Comparison of ENCODE assay signal across 30 mouse cellular contexts in genomic region chr8:91755566-91755965, GRCm38 (mm10). TPM values are rescaled to one million over a fixed set of nuclear protein-coding genes. Genes with fewer than 3 reads are reported as not detected.
DNase-seq lines count a peak whose midpoint lies in the region; ATAC-seq lines count a peak whose summit lies in the region.
"Had no signal": no experiment of that assay in that cellular context is flagged by ENCODE, and none has a peak within 500 bp of the region (broad histone marks: within the 10 kb centered on the region; RNA-seq: fewer than 3 reads in every experiment).

No protein-coding gene starts in this region.

- no peak overlapping the region for H3K27ac ChIP-seq in kidney, embryonic 16.5 days (ENCODE audit: low read length)
- H3K27ac ChIP-seq: embryonic facial prominence, embryonic 10.5 days; embryonic facial prominence, embryonic 13.5 days; forebrain, embryonic 12.5 days; forebrain, embryonic 15.5 days; heart, embryonic 15.5 days; hindbrain, embryonic 14.5 days had no signal

- WGBS in kidney, embryonic 16.5 days, result 51% methylated on average over 7 of the region's 7 CpGs

- H3K27me3 ChIP-seq in kidney, embryonic 16.5 days (ENCODE audit: insufficient read depth, low read length), result 0 out of 2 replicates have a peak, but pooled peaks cover 3% of the 10 kb centered on the region
- H3K27me3 ChIP-seq: forebrain, embryonic 12.5 days; forebrain, embryonic 15.5 days; heart, embryonic 15.5 days had no signal

- H3K36me3 ChIP-seq in kidney, embryonic 16.5 days (ENCODE audit: insufficient read depth, low read length), result no peaks in the 10 kb centered on the region
- H3K36me3 ChIP-seq: embryonic facial prominence, embryonic 10.5 days; embryonic facial prominence, embryonic 13.5 days; forebrain, embryonic 12.5 days; forebrain, embryonic 15.5 days; heart, embryonic 12.5 days; heart, embryonic 15.5 days had no signal

- no peak overlapping the region for H3K4me2 ChIP-seq in kidney, embryonic 16.5 days (replicated peaks; ENCODE audit: low read depth, low read length)
- H3K4me2 ChIP-seq: embryonic facial prominence, embryonic 13.5 days; forebrain, embryonic 12.5 days; forebrain, embryonic 15.5 days; heart, embryonic 12.5 days; heart, embryonic 15.5 days; hindbrain, embryonic 14.5 days had no signal

- no peak overlapping the region for H3K9ac ChIP-seq in kidney, embryonic 16.5 days (replicated peaks; ENCODE audit: low read length)
- H3K9ac ChIP-seq: embryonic facial prominence, embryonic 13.5 days; forebrain, embryonic 12.5 days; forebrain, embryonic 15.5 days; heart, embryonic 12.5 days; heart, embryonic 15.5 days; hindbrain, embryonic 14.5 days had no signal

- intact Hi-C loops in left cerebral cortex, postnatal 10 days (cut with DNase I), result no loop called here

- 0 out of 2 replicates have a peak, but pooled peaks cover 3% of the 10 kb centered on the region for H3K9me3 ChIP-seq in kidney, embryonic 16.5 days (ENCODE audit: low read length)
- H3K9me3 ChIP-seq: embryonic facial prominence, embryonic 13.5 days; forebrain, embryonic 12.5 days; forebrain, embryonic 15.5 days; heart, embryonic 15.5 days had no signal

- no peak overlapping the region for H3K4me3 ChIP-seq in kidney, embryonic 16.5 days (ENCODE audit: low read length)
- H3K4me3 ChIP-seq: embryonic facial prominence, embryonic 10.5 days; embryonic facial prominence, embryonic 13.5 days; erythroblast, embryonic 14.5 days; forebrain, embryonic 12.5 days; forebrain, embryonic 15.5 days; heart, embryonic 12.5 days; heart, embryonic 15.5 days had no signal

- no peaks in the 10 kb centered on the region for H3K4me1 ChIP-seq in kidney, embryonic 16.5 days (ENCODE audit: insufficient read depth, low read length)
- H3K4me1 ChIP-seq: forebrain, embryonic 12.5 days had no signal

- DNase-seq in kidney, adult 18-20 months, result peak; percentile 57
- DNase-seq in kidney, adult 9 months, result peak; percentile 87
- peak; percentile 47 for DNase-seq in kidney, postnatal 10 days
- peak; percentile 76 to 83 for DNase-seq in kidney, postnatal 36 days
- DNase-seq in adrenal gland, adult 18-20 months (ENCODE audit: low spot score in 2 of 2), result no peak
- DNase-seq in frontal cortex, adult 2 months (ENCODE audit: extremely low spot score in 1 of 2, low spot score in 1 of 2), result no peak
- DNase-seq in left cerebral cortex, postnatal 10 days (ENCODE audit: extremely low spot score in 1 of 2, low spot score in 2 of 2), result no peak
- DNase-seq: adrenal gland, adult 8-10 months; adrenal gland, postnatal 25 days; cerebellum, adult 11-12 months; cerebellum, adult 8-10 months; cerebellum, postnatal 10 days; cerebellum, postnatal 36 days; embryo, embryonic 11 days; gastrocnemius, postnatal 10 days; gastrocnemius, postnatal 36 days; heart, postnatal 10 days; heart, postnatal 4 days had no signal

- no peak for ATAC-seq in kidney, embryonic 16.5 days (ENCODE audit: low FRiP score, low TSS enrichment)
- ATAC-seq: CD4-positive, CD25-positive, alpha-beta regulatory T cell, adult 4 months; forebrain, embryonic 15.5 days had no signal

RNA-seq across cellular contexts. Expression of gene Irx3, which starts 46.3 kb away (rescaled TPM):
- polyA plus RNA-seq in kidney, embryonic 16.5 days (2015; fragmentation: Nextera tagmentation; extraction: Ambion mirVana), result 14.5 and 14.7 TPM in 2 replicates
- 10 to 100 TPM in 1 of 2 experiments, 1 to 10 TPM in 1; 6.3 to 10.0 TPM for total RNA-seq in adrenal gland, adult 18-20 months (2021)
- 0.10 and 0.36 TPM in 2 replicates for polyA plus RNA-seq in frontal cortex, adult 2 months (2012; rRNA removed)
- total RNA-seq in left cerebral cortex, postnatal 10 days (2021), result under 1 TPM; 0.17 to 0.18 TPM
- total RNA-seq: granulocyte monocyte progenitor cell, adult 5-6 weeks; MEL had no signal
- polyA plus RNA-seq: CD4-positive, CD25-positive, alpha-beta regulatory T cell, adult 4 months; erythroblast, embryonic 14.5 days had no signal

Comparison
In these comparisons a context has a peak if more than half of its experiments do, and no peak if none do; other contexts are left out.
1. DNase-seq: peak in kidney, adult 18-20 months (single experiment), kidney, adult 9 months (single experiment), kidney, postnatal 10 days (single experiment) and kidney, postnatal 36 days (2 of 2); none in adrenal gland, adult 18-20 months (0 of 2), frontal cortex, adult 2 months (0 of 2) and left cerebral cortex, postnatal 10 days (0 of 2).
2. RNA of gene Irx3, which starts 46.3 kb away (total RNA-seq): 6.3 to 10.0 TPM in adrenal gland, adult 18-20 months; 0.17 to 0.18 TPM in left cerebral cortex, postnatal 10 days; every median in the first group is over 4 times any median in the second.